Mouse (Mus musculus): Measurements from ENCODE around the gene Gm21704. TPM values are rescaled to one million over a fixed set of nuclear protein-coding genes. Genes with fewer than 3 reads are reported as not detected.
"Not testable (repeated sequence)": the region's sequence is repeated elsewhere in the genome, so short reads cannot be mapped to it uniquely, and the experiment has no call there.

The Gm21704 gene
- polyA plus RNA-seq (2016; fragmentation: Nextera tagmentation; extraction: Ambion mirVana): not detected in 2 replicates

GRCm38 (mm10) chrY:3410067-3410466, at the start of gene Gm21704, which contains the start of gene Gm21708:
TSS of gene Gm21704 (minus strand) at chrY:3410167.
TSS of gene Gm21708 (minus strand) at chrY:3410167.
- WGBS: no CpG with 5 or more reads among the region's 9 CpGs
- not testable (repeated sequence) for H3K4me3 ChIP-seq; H3K9me3 ChIP-seq; H3K27ac ChIP-seq; H3K4me1 ChIP-seq (replicated peaks); H3K36me3 ChIP-seq; DNase-seq (ENCODE audit: low spot score); H3K27me3 ChIP-seq (ENCODE audit: insufficient read depth, poor library complexity, severe bottlenecking)

GRCm38 (mm10) chrY:3345229-3345628, 64.7 kb downstream of the Gm21704 start, which contains the start of gene Gm21693:
TSS of gene Gm21693 (minus strand) at chrY:3345329.
- DNase-seq (ENCODE audit: low spot score); H3K27me3 ChIP-seq (ENCODE audit: insufficient read depth, poor library complexity, severe bottlenecking); H3K4me1 ChIP-seq (replicated peaks); H3K36me3 ChIP-seq; H3K4me3 ChIP-seq; H3K27ac ChIP-seq; H3K9me3 ChIP-seq: not testable (repeated sequence)
- no CpG with 5 or more reads among the region's 9 CpGs for WGBS

GRCm38 (mm10) chrY:3340661-3341060, 69.3 kb downstream of the Gm21704 start:
- WGBS: no CpG with 5 or more reads among the region's 11 CpGs
- H3K4me1 ChIP-seq (replicated peaks); DNase-seq (ENCODE audit: low spot score); H3K9me3 ChIP-seq; H3K4me3 ChIP-seq; H3K27ac ChIP-seq; H3K27me3 ChIP-seq (ENCODE audit: insufficient read depth, poor library complexity, severe bottlenecking); H3K36me3 ChIP-seq: not testable (repeated sequence)

Other genes with a start within 250 kb of the Gm21704 start
- gene Gm21677, start 103.7 kb downstream of the Gm21704 start, polyA plus RNA-seq (2016; fragmentation: Nextera tagmentation; extraction: Ambion mirVana): not detected in 2 replicates
- gene Gm21693, start 64.8 kb downstream of the Gm21704 start, polyA plus RNA-seq (2016; fragmentation: Nextera tagmentation; extraction: Ambion mirVana): not detected in 2 replicates
- not detected in 2 replicates for gene Gm21708, start within 50 bp of the Gm21704 start, polyA plus RNA-seq (2016; fragmentation: Nextera tagmentation; extraction: Ambion mirVana)